Mouse (Mus musculus): ENCODE measurements around the gene 4933416C03Rik. TPM values are rescaled to one million over a fixed set of nuclear protein-coding genes. Genes with fewer than 3 reads are reported as not detected.

The 4933416C03Rik gene
- polyA plus RNA-seq, 1 experiment from 2014 or later = not detected

DNA sequence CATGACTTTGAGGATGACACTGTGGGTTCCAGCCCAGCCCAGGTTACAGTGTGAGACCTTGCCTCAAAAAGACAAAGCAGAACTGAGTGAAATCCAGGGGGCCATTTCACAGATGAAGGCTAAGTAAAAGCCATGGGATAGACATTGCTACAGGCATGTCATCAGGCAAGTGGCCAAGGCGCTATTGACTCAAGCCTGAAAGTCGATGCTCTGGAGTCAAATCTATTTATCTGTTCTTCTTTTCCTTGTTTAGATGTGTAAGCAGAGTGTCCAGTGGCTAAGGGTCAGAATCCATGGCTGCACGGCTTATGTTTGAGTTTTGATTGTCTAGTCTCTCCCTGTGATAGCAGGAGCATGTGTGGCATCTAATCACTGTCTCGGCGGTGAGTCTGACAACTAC, 35.1 kb downstream of the 4933416C03Rik start:
- Histone ChIP-seq H3K9me3 (replicated peaks) (no peaks in the 10 kb centered on the region), H3K36me3 (replicated peaks) (no peaks in the 10 kb centered on the region), H3K4me2 (no peak overlapping the region), H3K27ac (replicated peaks) (no peak overlapping the region), H3K27me3 (no peaks in the 10 kb centered on the region), H3K4me1 (replicated peaks) (no peaks in the 10 kb centered on the region), H3K4me3 (replicated peaks) (no peak overlapping the region), H3K9ac (no peak overlapping the region)
- WGBS (ENCODE audit: insufficient replicate concordance) = 60% methylated on average over 5 of the region's 5 CpGs
- ATAC-seq (ENCODE audit: insufficient read depth) = no peak

DNA sequence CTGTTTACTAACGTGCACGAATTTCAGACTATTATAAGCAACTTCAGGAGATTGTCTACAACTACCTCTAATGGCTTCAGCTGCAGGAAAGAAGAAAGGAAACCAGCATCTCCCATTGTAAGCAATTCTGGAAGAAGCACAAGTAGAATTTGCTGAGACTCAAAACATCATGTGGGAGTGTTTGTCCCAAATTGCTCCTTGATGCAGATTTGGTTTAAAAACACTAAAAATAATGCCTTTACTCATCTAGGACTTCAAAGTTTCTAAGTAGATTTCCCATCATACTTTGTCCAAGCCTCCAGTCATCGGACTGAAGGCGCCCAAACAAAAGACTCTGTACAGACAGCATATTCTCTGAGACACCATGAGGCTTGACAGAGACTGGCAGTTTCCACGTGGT, 37.8 kb downstream of the 4933416C03Rik start:
- H3K27ac ChIP-seq (replicated peaks) = no peak overlapping the region
- no peaks in the 10 kb centered on the region for H3K36me3 ChIP-seq (replicated peaks)
- no peak overlapping the region for H3K4me2 ChIP-seq
- H3K27me3 ChIP-seq = no peaks in the 10 kb centered on the region
- no peak overlapping the region for H3K4me3 ChIP-seq (replicated peaks)
- no peak for ATAC-seq (ENCODE audit: insufficient read depth)
- no peaks in the 10 kb centered on the region for H3K9me3 ChIP-seq (replicated peaks)
- no peaks in the 10 kb centered on the region for H3K4me1 ChIP-seq (replicated peaks)
- H3K9ac ChIP-seq = no peak overlapping the region
- WGBS (ENCODE audit: insufficient replicate concordance) = 41% methylated on average over 5 of the region's 5 CpGs

Other genes starting within 250 kb of the 4933416C03Rik start
- gene Ptprr, start 95.7 kb downstream of the 4933416C03Rik start, polyA plus RNA-seq (2015; fragmentation: Nextera tagmentation; extraction: Ambion mirVana) = 0.16 and 0.26 TPM in 2 replicates
- 1.6 and 1.7 TPM in 2 replicates for gene Ptprb, start 161.6 kb upstream of the 4933416C03Rik start, polyA plus RNA-seq (2015; fragmentation: Nextera tagmentation; extraction: Ambion mirVana)

Data from liver, embryonic 15.5 days (tissue).